Mouse (Mus musculus) heart, adult 8-10 months (tissue): ENCODE data around the gene Cmklr1. TPM values are rescaled to one million over a fixed set of nuclear protein-coding genes. Genes with fewer than 3 reads are reported as not detected.
A peak's percentile ranks its signal among the peaks of the same experiment; 100 is the strongest.

Source experiments
- DNase-seq: peaks from one replicate; pipeline ENCODE4 v3.0.0; 2022; ENCODE audit warnings: low spot score
- total RNA-seq, 4 experiments: library from RNA; stranded (reverse); gene quantifications; 2 replicates each; pipeline ENCODE4 v1.2.4; 2022

Gene Cmklr1
- total RNA-seq, 4 experiments from 2014 or later = 14.8 to 30.1 (median 17.9) TPM

- DNase-seq = no peak
Measured at GRCm38 (mm10) chr5:113620130-113620716, 30.0 kb downstream of the Cmklr1 start.

- DNase-seq = no peak
Measured at GRCm38 (mm10) chr5:113619151-113619550, 31.1 kb downstream of the Cmklr1 start.

- no peak for DNase-seq
Measured at GRCm38 (mm10) chr5:113618716-113619115, 31.5 kb downstream of the Cmklr1 start.

- peak; percentile 73 for DNase-seq
Measured at GRCm38 (mm10) chr5:113611771-113612233, 38.4 kb downstream of the Cmklr1 start.

DNA sequence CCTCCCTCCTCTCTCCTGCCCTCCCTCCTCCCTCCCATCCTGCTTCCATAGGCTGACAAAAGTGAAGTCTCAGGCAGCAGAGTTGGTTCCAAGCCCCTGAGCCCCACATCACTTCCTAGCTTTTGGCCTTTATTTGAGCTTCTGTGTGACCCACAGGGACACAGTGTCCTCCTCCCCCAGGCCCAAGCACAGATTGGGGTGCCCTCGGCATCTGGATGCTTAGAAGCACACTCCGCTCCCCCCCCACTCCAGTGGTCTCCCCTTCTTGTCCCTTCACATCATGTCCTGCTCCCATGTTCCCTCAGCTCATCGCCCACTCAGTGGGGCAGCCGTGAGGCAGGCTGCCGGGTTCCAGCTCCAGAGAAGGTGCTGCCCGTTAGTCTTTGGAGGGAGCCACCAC, 39.1 kb downstream of the Cmklr1 start:
- DNase-seq = no peak

DNA sequence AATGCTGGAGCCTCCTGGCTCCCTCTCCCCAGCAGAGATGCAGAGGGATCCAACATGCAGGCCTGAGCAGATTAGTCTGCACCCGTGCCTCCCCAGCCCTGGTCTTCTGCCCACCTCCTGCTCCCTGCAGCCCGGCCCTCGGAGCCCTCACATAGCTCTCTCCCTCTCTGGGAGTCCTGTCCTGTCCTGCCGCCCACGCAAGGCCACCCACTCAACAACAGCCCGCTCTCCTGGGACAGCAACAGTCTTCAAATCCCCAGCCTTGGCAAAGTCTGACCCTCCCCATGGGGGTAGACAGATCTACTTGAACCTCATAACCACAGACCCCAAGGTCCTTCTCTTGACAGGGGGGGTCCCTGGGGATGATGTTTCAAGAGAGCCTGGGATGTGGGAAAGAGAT, 39.7 kb downstream of the Cmklr1 start:
- DNase-seq = no peak

- no peak for DNase-seq
Measured at GRCm38 (mm10) chr5:113609891-113610290, 40.3 kb downstream of the Cmklr1 start.

DNA sequence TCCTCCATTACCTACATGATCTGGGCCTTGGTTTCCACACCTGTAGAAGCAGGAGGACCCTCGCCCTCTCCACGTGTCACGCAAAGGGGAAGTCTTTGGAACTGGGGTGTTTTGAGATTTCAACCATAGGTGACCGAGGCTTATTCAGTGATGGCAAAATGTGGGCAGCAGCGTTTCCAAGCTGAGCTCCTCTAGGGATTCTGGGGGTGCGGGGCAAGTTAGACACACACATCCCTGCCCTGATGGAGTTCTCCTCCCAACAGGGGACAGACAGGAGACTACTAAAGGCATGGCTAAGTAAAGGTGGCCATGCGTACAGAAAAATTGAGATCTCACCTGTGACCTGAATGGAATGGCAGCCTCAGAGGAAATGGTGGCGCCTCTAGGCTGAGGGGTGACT, 41.7 kb downstream of the Cmklr1 start:
- DNase-seq = no peak

- peak; percentile 60 for DNase-seq
Measured at GRCm38 (mm10) chr5:113607941-113608431, 42.2 kb downstream of the Cmklr1 start.

- DNase-seq = peak; percentile 56
Measured at GRCm38 (mm10) chr5:113606961-113607785, 43.1 kb downstream of the Cmklr1 start.

DNA sequence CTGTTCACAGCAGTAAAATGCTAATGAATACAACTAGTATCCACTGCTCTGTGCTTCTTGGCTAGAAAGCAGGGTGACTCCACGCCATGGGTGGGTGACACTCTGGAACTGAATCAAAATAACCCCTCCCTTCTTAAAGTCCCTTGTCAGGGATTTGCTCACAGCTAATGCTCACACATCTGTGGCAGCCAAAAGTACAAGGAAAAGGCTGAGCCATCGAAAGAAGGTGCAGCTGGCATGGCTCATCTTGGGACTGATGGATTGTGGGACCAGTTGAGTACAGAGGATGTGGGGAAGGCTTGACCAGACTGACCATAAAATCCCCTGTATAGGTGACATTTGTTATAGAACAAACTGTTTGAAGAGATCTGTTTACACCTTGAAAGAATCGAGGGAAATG, 44.1 kb downstream of the Cmklr1 start:
- no peak for DNase-seq

DNA sequence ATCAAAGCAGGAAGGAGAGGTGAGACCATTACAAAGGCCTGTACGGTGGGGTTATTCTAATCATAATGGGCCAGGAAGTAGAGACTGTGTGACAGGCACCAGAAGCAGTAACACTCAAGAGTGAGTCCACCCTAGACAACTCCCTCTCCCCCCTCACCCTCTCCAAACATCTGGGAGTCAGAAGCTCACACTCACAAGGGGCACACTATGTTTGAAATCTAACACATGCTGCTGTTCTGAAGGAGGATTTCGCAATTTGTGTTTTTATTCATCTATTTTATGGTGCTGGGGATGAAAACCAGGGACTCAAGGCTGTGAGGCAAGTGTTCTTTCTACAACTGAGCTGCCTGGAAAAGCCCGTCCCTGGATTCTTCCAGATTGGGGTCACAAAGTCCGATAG, 45.5 kb downstream of the Cmklr1 start:
- no peak for DNase-seq

DNA sequence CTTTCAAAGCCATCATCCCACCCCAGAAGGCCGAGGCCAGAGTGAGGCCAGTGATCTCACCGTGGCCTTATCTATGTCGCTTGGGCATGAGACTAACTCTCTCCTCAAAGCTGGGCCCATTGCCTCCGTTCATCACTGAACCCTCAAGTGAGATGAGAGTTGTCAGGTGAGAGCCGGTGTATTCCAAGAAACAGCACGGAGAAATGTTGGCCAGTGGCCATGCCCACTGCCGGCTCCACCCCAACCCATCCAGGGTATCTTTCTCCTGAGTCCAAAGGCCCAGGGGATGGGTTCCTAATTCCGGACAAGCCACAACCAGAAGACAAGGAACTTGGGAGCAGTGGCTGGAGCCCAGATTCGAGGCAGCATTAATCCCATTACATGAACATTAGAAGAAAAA, 46.8 kb downstream of the Cmklr1 start:
- no peak for DNase-seq

GRCm38 (mm10) chr5:113600803-113601202, 49.4 kb downstream of the Cmklr1 start:
- no peak for DNase-seq

GRCm38 (mm10) chr5:113600181-113600580, 50.0 kb downstream of the Cmklr1 start:
- no peak for DNase-seq

DNA sequence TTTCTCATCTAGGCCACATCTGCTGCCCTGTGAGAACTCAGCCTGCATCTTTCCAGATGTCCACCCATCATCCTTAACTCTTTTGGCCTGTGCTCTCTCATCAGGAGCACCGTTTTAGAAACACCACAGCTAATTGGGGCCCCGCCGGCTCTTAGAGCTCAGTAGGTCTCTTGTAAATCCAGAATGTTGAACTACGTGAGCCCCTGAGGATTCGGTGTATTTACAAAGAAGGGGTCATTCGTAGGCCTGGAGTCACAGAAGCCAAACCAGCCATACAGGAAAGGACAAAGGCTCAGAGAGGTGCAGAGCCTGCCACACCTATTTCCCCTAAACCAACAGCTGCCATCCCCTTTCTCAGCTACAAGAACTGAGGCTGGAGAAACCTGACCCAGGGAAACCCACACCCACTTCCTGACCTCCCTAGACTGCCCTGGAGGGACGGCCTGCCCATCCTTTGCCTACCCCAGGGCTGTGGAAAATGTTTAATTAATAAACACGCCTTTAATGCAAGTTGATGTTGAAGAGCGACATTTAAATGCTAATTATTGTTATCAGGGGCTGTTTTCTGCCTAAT, 53.4 kb downstream of the Cmklr1 start:
- DNase-seq = no peak

GRCm38 (mm10) chr5:113596252-113596651, 54.0 kb downstream of the Cmklr1 start:
- no peak for DNase-seq

- DNase-seq = no peak
Measured at GRCm38 (mm10) chr5:113593911-113594705, 56.1 kb downstream of the Cmklr1 start.

DNA sequence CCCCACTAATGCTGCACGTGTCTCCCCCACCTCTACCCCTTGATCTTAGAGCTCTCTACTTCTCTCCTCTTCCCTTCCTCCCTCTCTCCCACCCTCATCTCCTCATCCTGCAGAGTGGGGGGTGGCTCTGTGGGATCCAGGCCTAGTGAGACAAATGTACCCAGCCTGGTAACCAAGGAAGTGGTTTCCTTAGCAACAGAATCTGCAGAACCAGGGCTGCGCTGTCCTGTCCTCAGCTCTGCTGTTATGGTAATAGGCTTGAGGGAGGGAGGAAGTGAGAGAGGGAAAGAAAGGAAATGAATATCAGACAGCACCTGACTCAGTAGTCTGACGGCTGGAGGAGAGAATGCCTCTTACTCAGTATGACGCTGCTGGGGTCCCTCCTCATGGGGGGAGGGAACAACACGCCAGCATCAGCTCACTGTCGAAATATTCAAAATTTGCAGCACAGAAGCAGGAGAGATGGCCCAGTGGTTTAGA, 58.4 kb downstream of the Cmklr1 start:
- DNase-seq = no peak

DNA sequence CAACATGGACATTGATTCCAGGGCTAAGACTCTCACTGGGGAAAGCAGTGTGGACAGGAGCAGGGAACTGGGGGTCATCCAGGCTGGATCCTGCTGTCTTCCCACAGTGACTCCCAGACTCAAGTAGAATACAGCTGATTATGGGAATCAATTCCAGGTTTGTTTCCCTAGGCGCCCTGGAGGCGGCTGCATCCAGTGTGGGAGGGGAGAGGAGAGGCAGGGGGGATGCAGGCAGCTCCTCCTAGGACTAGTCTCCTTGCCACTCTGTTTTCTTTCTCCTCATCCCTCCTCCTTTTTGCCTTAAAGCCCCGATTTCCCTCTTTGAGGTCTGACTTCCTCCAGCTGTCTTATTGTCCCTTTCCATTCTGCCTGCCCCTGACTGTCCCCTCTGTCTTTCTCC, 59.1 kb downstream of the Cmklr1 start:
- no peak for DNase-seq

DNA sequence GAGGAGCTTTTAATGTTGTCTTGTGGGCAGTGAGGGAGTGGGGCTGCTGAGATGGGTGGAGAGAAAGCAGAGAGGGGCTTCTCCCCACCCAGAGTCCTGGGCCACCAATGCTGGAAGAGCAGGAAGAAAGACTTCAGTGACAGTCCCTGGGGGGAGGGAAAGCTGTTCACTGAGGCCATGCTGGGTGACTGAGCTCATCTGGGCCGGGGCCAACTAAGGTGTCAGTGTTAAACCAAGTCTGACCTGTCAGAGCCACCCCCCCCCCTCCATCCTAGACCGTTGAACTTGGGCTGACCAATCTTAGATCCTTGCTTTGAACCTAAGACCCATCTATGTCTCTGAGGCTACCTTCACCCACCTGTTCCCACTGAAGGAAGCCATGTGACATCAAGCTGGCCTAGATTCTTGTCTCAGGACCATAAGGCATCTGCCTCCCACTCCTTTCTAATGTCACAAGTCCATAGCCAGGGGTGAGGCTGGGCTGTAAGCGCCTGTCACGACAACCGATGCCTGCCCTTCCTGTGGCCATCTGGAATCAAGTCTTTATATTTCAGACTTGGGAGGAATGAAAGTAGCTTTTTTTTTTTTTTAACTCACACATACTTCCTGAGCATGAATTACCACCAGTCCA, 60.1 kb downstream of the Cmklr1 start:
- DNase-seq = no peak
